Mouse (Mus musculus) limb, embryonic 12.5 days (tissue): Measurements from ENCODE around the gene Mthfd2l. TPM values are rescaled to one million over a fixed set of nuclear protein-coding genes. Genes with fewer than 3 reads are reported as not detected.

Experiments used
- ATAC-seq: fragments of 200-750 bp; cut with Nextera tagmentation; 2 replicates; pipeline ENCODE4 v1.8.0; 2017; ENCODE audit warnings: low read depth, moderate TSS enrichment; ENCODE audit not compliant: insufficient number of reproducible peaks, insufficient read depth, low FRiP score, low TSS enrichment
- H3K27ac ChIP-seq: fragments of 300-500 bp; sonication (generic); 2 replicates; pipeline ENCODE4 v1.5.1; 2016; ENCODE audit warnings: mild to moderate bottlenecking, moderate library complexity
- H3K27me3 ChIP-seq: fragments of 300-500 bp; sonication (generic); 2 replicates; pipeline ENCODE4 v1.6.1; 2016; ENCODE audit warnings: mild to moderate bottlenecking, moderate library complexity
- H3K36me3 ChIP-seq: fragments of 300-500 bp; sonication (generic); 2 replicates; pipeline ENCODE4 v1.6.1; 2016; ENCODE audit warnings: mild to moderate bottlenecking, moderate library complexity
- H3K4me1 ChIP-seq: fragments of 300-500 bp; sonication (generic); replicated peaks from 2 replicates; pipeline ENCODE4 v1.6.1; 2016
- H3K4me2 ChIP-seq: fragments of 300-500 bp; sonication (generic); 2 replicates; pipeline ENCODE4 v1.6.1; 2016; ENCODE audit warnings: mild to moderate bottlenecking, moderate library complexity
- H3K4me3 ChIP-seq: fragments of 300-500 bp; sonication (generic); replicated peaks from 2 replicates; pipeline ENCODE4 v1.5.1; 2016; ENCODE audit warnings: mild to moderate bottlenecking
- H3K9ac ChIP-seq: fragments of 300-500 bp; sonication (generic); replicated peaks from 2 replicates; pipeline ENCODE4 v1.6.1; 2016; ENCODE audit warnings: mild to moderate bottlenecking, moderate library complexity
- H3K9me3 ChIP-seq: fragments of 300-500 bp; sonication (generic); 2 replicates; pipeline ENCODE4 v1.6.1; 2016; ENCODE audit warnings: mild to moderate bottlenecking, moderate library complexity
- WGBS: fragments of 180-500 bp; shearing (Covaris S2); methylation state at CpG from one replicate; pipeline ENCODE4 v1.1.7; 2016; 5-methylcytosine and 5-hydroxymethylcytosine counted together
- polyA plus RNA-seq: library from polyadenylated mRNA; unstranded; fragments of >200 nt; fragmentation: Nextera tagmentation; extraction: Ambion mirVana; gene quantifications from 2 replicates; pipeline ENCODE4 v1.2.1, GENCODE M21; 2016

Gene Mthfd2l
- polyA plus RNA-seq, 1 experiment from 2014 or later = 78.5 TPM

DNA sequence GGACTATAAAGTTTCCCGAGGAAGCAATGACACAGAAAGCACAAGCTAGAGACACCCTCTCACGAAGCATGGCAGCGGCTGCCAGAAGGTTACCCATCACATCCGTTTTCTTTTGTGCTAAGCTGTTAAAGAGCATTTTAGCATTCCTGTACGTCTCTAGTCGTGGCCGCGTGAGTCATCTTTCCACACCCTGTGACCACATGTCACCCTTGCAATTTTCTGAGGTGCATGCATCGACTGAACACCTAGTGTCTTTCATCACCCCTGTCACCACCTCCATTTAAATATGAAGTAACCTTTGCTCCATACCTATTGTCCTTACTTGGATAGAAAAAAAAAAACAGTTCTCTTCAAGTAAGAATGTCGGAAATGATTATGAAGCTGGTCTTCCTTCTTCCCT lies 84.3 kb downstream of the Mthfd2l start:
- 89% methylated on average over 10 of the region's 10 CpGs for WGBS
- Histone ChIP-seq H3K4me2 (no peak overlapping the region), H3K36me3 (no peaks in the 10 kb centered on the region), H3K27ac (no peak overlapping the region), H3K4me1 (no peaks in the 10 kb centered on the region), H3K9ac (no peak overlapping the region), H3K27me3 (no peaks in the 10 kb centered on the region), H3K4me3 (no peak overlapping the region), H3K9me3 (no peaks in the 10 kb centered on the region)
- no peak for ATAC-seq

DNA sequence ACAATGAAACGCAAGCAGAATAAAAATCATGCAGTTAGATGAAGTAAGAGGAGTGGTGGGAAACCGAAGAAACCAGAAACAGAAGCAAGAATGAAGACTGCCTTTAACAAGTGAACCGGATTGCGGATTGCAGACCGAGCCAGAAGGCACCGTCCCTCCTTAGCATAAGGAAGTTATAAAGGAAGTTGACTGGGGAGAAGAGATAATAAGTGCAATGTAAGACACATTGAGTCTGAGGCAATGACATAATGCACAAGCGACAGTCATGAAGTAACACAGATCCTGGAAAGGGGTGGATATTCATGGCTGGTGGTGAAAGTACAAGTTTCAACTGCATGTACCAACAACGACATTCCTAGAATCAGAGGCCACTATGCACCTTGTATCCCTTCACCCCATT lies 92.2 kb downstream of the Mthfd2l start:
- Histone ChIP-seq H3K4me1 (no peaks in the 10 kb centered on the region), H3K4me2 (no peak overlapping the region), H3K27ac (no peak overlapping the region), H3K36me3 (no peaks in the 10 kb centered on the region), H3K27me3 (no peaks in the 10 kb centered on the region), H3K9me3 (no peaks in the 10 kb centered on the region), H3K4me3 (no peak overlapping the region), H3K9ac (no peak overlapping the region)
- ATAC-seq = no peak
- 91% methylated on average over 8 of the region's 8 CpGs for WGBS

DNA sequence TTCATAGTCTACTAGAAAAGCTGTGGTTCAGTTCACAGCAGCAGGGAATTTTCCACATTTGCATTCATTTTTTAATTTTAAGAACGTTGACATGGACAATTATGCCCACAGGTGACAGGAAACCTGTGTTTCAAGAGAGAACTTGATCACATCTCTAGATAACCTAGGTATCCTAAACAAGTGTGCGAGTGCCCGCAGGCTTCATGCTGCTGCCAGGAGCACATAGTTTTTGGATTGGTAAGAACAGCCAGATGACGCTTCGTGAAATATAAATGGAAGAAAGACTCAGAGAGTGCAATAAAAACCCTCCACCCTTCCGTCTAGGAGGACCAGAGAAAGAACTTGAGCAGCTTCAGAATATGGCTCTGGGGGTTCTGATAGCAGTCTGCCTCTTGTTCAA lies 96.2 kb downstream of the Mthfd2l start, which contains the start of gene Epgn:
Epgn (plus strand) TSS at position 301 of the 400 bp plus-strand sequence.
- Histone ChIP-seq H3K4me1 (no peaks in the 10 kb centered on the region), H3K9me3 (no peaks in the 10 kb centered on the region), H3K27me3 (no peaks in the 10 kb centered on the region), H3K27ac (no peak within 1 kb of the TSS), H3K9ac (no peak within 1 kb of the TSS), H3K4me3 (no peak within 1 kb of the TSS), H3K4me2 (no peak within 1 kb of the TSS), H3K36me3 (no peaks in the 10 kb centered on the region)
- 79% methylated on average over 6 of the region's 6 CpGs for WGBS
- ATAC-seq = no peak

DNA sequence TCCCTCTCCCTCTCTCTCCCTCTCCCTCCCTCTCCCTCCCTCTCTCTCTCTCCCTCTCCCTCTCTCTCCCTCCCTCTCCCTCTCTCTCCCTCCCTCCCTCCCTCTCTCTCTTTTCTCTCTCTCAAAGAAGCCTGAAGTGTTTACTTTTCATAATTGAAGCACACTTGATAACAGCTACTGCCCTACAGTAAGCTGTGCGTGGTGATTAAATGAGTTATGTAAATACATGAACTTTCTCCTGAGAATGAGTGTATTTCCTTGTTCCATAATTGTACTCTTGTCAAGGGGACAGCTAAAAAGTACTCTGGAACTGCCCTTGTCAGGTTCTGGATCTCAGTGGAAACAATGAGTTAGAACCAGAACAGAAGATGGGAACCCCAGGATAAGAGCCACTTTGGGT lies 96.9 kb downstream of the Mthfd2l start:
- no peak overlapping the region for H3K9ac ChIP-seq
- H3K27ac ChIP-seq = no peak overlapping the region
- no peak overlapping the region for H3K4me3 ChIP-seq
- no peaks in the 10 kb centered on the region for H3K9me3 ChIP-seq
- H3K4me1 ChIP-seq = no peaks in the 10 kb centered on the region
- H3K27me3 ChIP-seq = no peaks in the 10 kb centered on the region
- no peak overlapping the region for H3K4me2 ChIP-seq
- WGBS = 75% methylated on average over 1 of the region's 1 CpGs
- no peaks in the 10 kb centered on the region for H3K36me3 ChIP-seq
- no peak for ATAC-seq

DNA sequence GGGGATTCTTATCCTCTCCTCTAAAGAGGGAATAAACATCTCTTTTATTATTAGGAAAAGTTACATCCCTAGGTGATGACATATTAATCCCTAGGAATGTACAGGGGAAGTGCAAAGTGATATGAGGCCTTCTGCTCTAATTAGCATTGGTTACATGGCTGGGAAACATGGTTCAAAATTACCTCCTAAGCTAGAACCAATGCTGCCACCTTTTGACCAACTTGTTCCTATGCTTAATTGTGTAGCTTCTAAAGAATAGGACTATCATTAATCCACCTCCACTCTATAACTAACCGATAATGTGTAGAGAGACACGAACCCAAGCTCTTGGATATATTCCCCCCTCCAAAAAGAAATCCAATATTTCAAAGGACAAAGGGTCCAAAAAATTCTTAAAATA lies 99.7 kb downstream of the Mthfd2l start:
- 86% methylated on average over 2 of the region's 2 CpGs for WGBS

DNA sequence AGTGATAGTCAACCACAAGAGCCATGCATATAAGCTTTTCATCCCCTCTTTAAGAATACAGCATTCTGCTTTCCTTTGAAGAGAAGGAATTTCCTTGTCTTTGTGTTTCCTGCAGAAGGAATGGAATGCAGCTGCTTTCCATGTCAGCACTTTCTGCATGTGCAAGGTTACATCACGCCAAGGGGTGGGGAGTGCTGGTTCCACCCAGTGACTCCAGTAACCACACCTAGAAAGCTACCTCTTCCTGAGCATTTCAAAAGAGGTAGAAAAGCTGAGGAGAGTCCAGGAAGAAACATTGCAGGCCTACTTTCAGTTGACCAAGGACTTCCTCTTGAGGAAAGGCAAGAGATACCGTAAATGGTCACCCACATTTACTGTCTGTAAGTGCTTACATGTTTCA lies 104.4 kb downstream of the Mthfd2l start:
- H3K4me1 ChIP-seq = 0 out of 2 replicates have a peak, but pooled peaks cover 8% of the 10 kb centered on the region
- no peak for ATAC-seq
- H3K36me3 ChIP-seq = no peaks in the 10 kb centered on the region
- H3K4me2 ChIP-seq = no peak overlapping the region
- no peaks in the 10 kb centered on the region for H3K27me3 ChIP-seq
- no peaks in the 10 kb centered on the region for H3K9me3 ChIP-seq
- WGBS = 73% methylated on average over 2 of the region's 2 CpGs
- H3K9ac ChIP-seq = no peak overlapping the region
- H3K27ac ChIP-seq = no peak overlapping the region
- no peak overlapping the region for H3K4me3 ChIP-seq

More for the DNA sequence above, 99.7 kb downstream of the Mthfd2l start:
- ATAC-seq = no peak
- H3K9ac ChIP-seq = no peak overlapping the region
- no peaks in the 10 kb centered on the region for H3K27me3 ChIP-seq
- no peak overlapping the region for H3K27ac ChIP-seq
- no peak overlapping the region for H3K4me2 ChIP-seq
- no peaks in the 10 kb centered on the region for H3K36me3 ChIP-seq
- no peaks in the 10 kb centered on the region for H3K4me1 ChIP-seq
- H3K9me3 ChIP-seq = no peaks in the 10 kb centered on the region
- no peak overlapping the region for H3K4me3 ChIP-seq

DNA sequence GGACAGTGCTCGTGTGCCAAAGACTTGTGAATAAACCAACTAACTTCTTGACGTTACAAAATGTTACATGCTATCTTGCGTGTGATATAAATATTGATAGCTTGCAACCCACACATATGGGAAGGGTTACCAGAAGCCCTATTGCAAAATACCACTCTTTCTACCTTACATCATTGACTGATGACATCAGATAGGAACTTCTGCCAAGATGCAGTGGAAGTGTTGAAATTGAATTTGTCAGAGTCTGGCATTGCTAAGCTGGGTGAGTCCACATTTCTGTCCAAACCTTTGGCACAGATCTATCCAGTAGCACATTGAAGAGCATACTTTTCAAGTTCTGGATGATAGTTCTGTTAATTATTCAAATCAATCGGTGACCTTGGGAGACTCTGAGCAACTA lies 105.7 kb downstream of the Mthfd2l start:
- H3K4me3 ChIP-seq = no peak overlapping the region
- no peaks in the 10 kb centered on the region for H3K36me3 ChIP-seq
- no peak overlapping the region for H3K4me2 ChIP-seq
- H3K27me3 ChIP-seq = no peaks in the 10 kb centered on the region
- no peak overlapping the region for H3K9ac ChIP-seq
- 94% methylated on average over 4 of the region's 4 CpGs for WGBS
- no peak for ATAC-seq
- no peaks in the 10 kb centered on the region for H3K9me3 ChIP-seq
- H3K27ac ChIP-seq = no peak overlapping the region
- 0 out of 2 replicates have a peak, but pooled peaks cover 8% of the 10 kb centered on the region for H3K4me1 ChIP-seq

DNA sequence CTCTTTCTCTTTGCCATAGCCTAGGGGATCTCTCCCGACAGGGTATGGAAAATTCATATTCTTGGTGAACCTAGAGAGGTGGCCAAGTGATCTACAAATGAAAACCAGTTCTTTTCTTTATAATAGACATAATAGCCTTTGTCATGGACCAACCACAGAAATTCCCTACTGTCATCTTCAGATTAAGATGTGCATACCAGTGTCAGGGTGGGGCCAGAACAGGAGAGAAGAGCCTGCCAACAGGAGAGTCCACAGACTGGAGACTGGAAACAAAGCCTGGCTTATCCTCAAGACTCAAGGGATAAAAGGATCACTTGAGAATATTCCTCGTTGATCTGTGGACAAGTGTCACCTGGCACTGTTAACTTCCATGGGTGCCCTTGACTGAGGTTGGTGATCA lies 106.8 kb downstream of the Mthfd2l start:
- no peaks in the 10 kb centered on the region for H3K27me3 ChIP-seq
- no peak overlapping the region for H3K4me2 ChIP-seq
- no peaks in the 10 kb centered on the region for H3K36me3 ChIP-seq
- WGBS = 83% methylated on average over 2 of the region's 2 CpGs
- 0 out of 2 replicates have a peak, but pooled peaks cover 8% of the 10 kb centered on the region for H3K4me1 ChIP-seq
- no peak overlapping the region for H3K9ac ChIP-seq
- no peak for ATAC-seq
- no peaks in the 10 kb centered on the region for H3K9me3 ChIP-seq
- no peak overlapping the region for H3K27ac ChIP-seq
- H3K4me3 ChIP-seq = no peak overlapping the region

DNA sequence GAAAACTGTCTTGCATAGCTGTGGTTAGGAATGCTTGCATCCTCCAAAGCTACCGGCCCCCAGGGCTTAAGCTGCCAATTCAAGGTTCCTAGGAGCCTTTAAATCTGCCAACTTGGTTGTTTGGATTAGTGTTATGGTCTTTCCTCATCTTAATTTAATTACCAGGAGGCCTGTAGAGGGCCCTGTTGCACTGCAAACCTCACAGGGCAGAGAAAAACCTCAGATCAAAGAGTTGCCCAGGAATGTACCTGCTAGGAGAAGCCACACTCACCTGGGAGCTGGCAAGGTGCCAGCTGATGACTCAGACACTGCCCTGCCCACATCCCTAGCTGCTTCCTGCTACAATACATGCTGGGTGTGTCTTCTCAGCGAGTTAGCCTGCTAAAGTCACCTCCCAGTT lies 107.6 kb downstream of the Mthfd2l start:
- no peak overlapping the region for H3K4me3 ChIP-seq
- ATAC-seq = no peak
- 15% methylated on average over 2 of the region's 2 CpGs for WGBS
- no peaks in the 10 kb centered on the region for H3K36me3 ChIP-seq
- no peaks in the 10 kb centered on the region for H3K9me3 ChIP-seq
- 0 out of 2 replicates have a peak, but pooled peaks cover 8% of the 10 kb centered on the region for H3K4me1 ChIP-seq
- H3K27me3 ChIP-seq = no peaks in the 10 kb centered on the region
- H3K9ac ChIP-seq = no peak overlapping the region
- H3K27ac ChIP-seq = no peak overlapping the region
- H3K4me2 ChIP-seq = no peak overlapping the region

DNA sequence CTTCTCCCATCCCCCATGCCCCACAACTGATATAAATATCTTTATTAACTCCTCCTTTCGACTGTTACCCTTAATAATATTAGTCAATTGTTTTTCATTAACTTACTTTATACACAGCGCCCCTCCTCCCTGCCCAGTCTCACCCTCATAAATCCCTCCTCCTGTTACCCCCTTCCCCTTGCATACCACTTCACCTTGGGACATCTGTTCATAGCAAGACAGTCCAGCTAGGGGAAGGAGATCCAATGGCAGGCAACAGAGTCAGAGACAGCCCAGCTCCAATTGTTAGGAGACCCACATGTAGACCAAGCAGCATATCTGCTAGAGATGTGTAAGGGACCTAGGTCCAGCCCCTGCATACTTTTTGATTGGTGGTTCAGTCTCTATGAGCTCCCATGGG lies 108.0 kb downstream of the Mthfd2l start:
- H3K27ac ChIP-seq = no peak overlapping the region
- H3K4me1 ChIP-seq = 0 out of 2 replicates have a peak, but pooled peaks cover 8% of the 10 kb centered on the region
- no peak overlapping the region for H3K4me2 ChIP-seq
- ATAC-seq = no peak
- H3K9me3 ChIP-seq = no peaks in the 10 kb centered on the region
- H3K36me3 ChIP-seq = no peaks in the 10 kb centered on the region
- no peak overlapping the region for H3K4me3 ChIP-seq
- no peak overlapping the region for H3K9ac ChIP-seq
- H3K27me3 ChIP-seq = no peaks in the 10 kb centered on the region
- WGBS = 46% methylated on average over 2 of the region's 2 CpGs

DNA sequence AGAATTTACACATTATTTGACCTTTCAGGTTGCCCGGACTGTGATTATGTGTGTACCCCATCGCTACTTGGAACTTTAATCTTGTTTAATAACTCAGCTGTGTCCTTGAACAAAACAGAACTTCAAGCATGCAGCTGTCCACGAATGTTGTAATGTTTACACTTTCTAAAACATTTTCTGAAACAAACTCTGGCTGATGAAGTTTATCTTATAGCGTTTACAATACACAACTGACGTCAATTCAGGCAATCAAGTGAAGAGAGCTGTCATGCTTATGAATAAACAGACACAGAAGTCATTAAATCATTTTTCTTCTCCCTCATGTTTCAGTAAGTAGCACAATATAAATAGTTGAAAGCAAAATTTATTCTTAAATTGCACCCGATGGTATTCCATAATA lies 117.1 kb downstream of the Mthfd2l start:
- Histone ChIP-seq H3K9me3 (no peaks in the 10 kb centered on the region), H3K4me2 (no peak overlapping the region), H3K9ac (no peak overlapping the region), H3K4me3 (no peak overlapping the region), H3K4me1 (no peaks in the 10 kb centered on the region), H3K27ac (no peak overlapping the region), H3K27me3 (no peaks in the 10 kb centered on the region), H3K36me3 (no peaks in the 10 kb centered on the region)
- 82% methylated on average over 6 of the region's 6 CpGs for WGBS
- no peak for ATAC-seq

DNA sequence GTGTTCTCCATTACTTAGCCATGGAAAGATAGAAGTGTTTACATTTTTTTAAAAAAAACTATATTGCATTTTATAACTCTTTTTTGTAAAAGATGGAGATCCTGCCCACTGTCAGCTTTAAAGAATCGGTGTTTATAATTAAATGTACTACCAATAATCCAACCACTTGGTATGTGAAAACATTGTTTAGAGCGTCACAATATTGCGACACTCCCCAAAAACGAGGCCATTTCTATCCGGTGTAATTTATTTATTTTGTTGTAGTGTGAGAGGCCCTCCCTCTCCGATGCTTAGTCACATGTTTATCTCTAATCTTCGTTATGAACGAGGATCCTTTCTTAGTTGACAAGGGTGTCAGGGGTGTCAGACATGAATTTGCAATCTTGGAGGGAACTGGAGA lies 117.5 kb downstream of the Mthfd2l start:
- Histone ChIP-seq H3K4me2 (no peak overlapping the region), H3K36me3 (no peaks in the 10 kb centered on the region), H3K4me1 (no peaks in the 10 kb centered on the region), H3K27me3 (no peaks in the 10 kb centered on the region), H3K4me3 (no peak overlapping the region), H3K9me3 (no peaks in the 10 kb centered on the region), H3K27ac (no peak overlapping the region), H3K9ac (no peak overlapping the region)
- WGBS = 89% methylated on average over 8 of the region's 8 CpGs
- no peak for ATAC-seq
